Mouse (Mus musculus): ENCODE measurements around the gene Lrba.
A peak's percentile ranks its signal among the peaks of the same experiment; 100 is the strongest.

The Lrba gene

GRCm38 (mm10) chr3:86561023-86561344, 336.5 kb downstream of the Lrba start:
- DNase-seq: no peak

GRCm38 (mm10) chr3:86561396-86561795, 336.9 kb downstream of the Lrba start:
- DNase-seq: no peak

GRCm38 (mm10) chr3:86567312-86567711, 342.8 kb downstream of the Lrba start:
- no peak for DNase-seq

- DNase-seq: no peak
Measured at GRCm38 (mm10) chr3:86571518-86571917, 347.0 kb downstream of the Lrba start.

- DNase-seq: no peak
Measured at GRCm38 (mm10) chr3:86572519-86573244, 348.2 kb downstream of the Lrba start.

- DNase-seq: no peak
Measured at GRCm38 (mm10) chr3:86575312-86575711, 350.8 kb downstream of the Lrba start.

GRCm38 (mm10) chr3:86602284-86602683, 377.8 kb downstream of the Lrba start:
- no peak for DNase-seq

- no peak for DNase-seq
Measured at GRCm38 (mm10) chr3:86605775-86606174, 381.3 kb downstream of the Lrba start.

GRCm38 (mm10) chr3:86627008-86627743, 402.7 kb downstream of the Lrba start:
- no peak for DNase-seq

- no peak for DNase-seq
Measured at GRCm38 (mm10) chr3:86629379-86629778, 404.9 kb downstream of the Lrba start.

- no peak for DNase-seq
Measured at GRCm38 (mm10) chr3:86635464-86635863, 411.0 kb downstream of the Lrba start.

- DNase-seq: no peak
Measured at GRCm38 (mm10) chr3:86635940-86636339, 411.5 kb downstream of the Lrba start.

GRCm38 (mm10) chr3:86638552-86639348, 414.3 kb downstream of the Lrba start:
- DNase-seq: no peak

GRCm38 (mm10) chr3:86641393-86641792, 416.9 kb downstream of the Lrba start:
- no peak for DNase-seq

GRCm38 (mm10) chr3:86641796-86642195, 417.3 kb downstream of the Lrba start:
- no peak for DNase-seq

GRCm38 (mm10) chr3:86646771-86647170, 422.3 kb downstream of the Lrba start:
- peak; percentile 11 for DNase-seq

- no peak for DNase-seq
Measured at GRCm38 (mm10) chr3:86651006-86651405, 426.5 kb downstream of the Lrba start.

GRCm38 (mm10) chr3:86659326-86659725, 434.8 kb downstream of the Lrba start:
- no peak for DNase-seq

GRCm38 (mm10) chr3:86664399-86664798, 439.9 kb downstream of the Lrba start:
- DNase-seq: no peak

- no peak for DNase-seq
Measured at GRCm38 (mm10) chr3:86668146-86668545, 443.7 kb downstream of the Lrba start.

- DNase-seq: no peak
Measured at GRCm38 (mm10) chr3:86677573-86678155, 453.2 kb downstream of the Lrba start.

- no peak for DNase-seq
Measured at GRCm38 (mm10) chr3:86687571-86688209, 463.2 kb downstream of the Lrba start.

- no peak for DNase-seq
Measured at GRCm38 (mm10) chr3:86688438-86688837, 464.0 kb downstream of the Lrba start.
